Mouse (Mus musculus) limb, embryonic 10.5 days (tissue): ENCODE results near the gene Sh3gl3. TPM values are rescaled to one million over a fixed set of nuclear protein-coding genes. Genes with fewer than 3 reads are reported as not detected.
"Not testable (repeated sequence)": the region's sequence is repeated elsewhere in the genome, so short reads cannot be mapped to it uniquely, and the experiment has no call there.

Experiments used
- DNase-seq: peaks from one replicate; pipeline ENCODE4 v3.0.0-alpha.2; 2017; ENCODE audit warnings: low spot score
- H3K27ac ChIP-seq: fragments of 300-500 bp; sonication (generic); 2 replicates; pipeline ENCODE4 v1.5.1; 2016; ENCODE audit warnings: mild to moderate bottlenecking
- H3K27me3 ChIP-seq: fragments of 300-500 bp; sonication (generic); 2 replicates; pipeline ENCODE4 v1.6.1; 2016; ENCODE audit warnings: low read depth, mild to moderate bottlenecking; ENCODE audit not compliant: poor library complexity, severe bottlenecking
- H3K36me3 ChIP-seq: fragments of 300-500 bp; sonication (generic); 2 replicates; pipeline ENCODE4 v1.6.1; 2016; ENCODE audit warnings: mild to moderate bottlenecking, moderate library complexity
- H3K4me1 ChIP-seq: fragments of 300-500 bp; sonication (generic); 2 replicates; pipeline ENCODE4 v1.6.1; 2016
- H3K4me3 ChIP-seq: fragments of 300-500 bp; sonication (generic); 2 replicates; pipeline ENCODE4 v1.5.1; 2016; ENCODE audit warnings: mild to moderate bottlenecking, moderate library complexity
- H3K9me3 ChIP-seq: fragments of 300-500 bp; sonication (generic); replicated peaks from 2 replicates; pipeline ENCODE4 v1.6.1; 2016; ENCODE audit warnings: mild to moderate bottlenecking
- WGBS: fragments of 180-500 bp; shearing (Covaris S2); methylation state at CpG from one replicate; pipeline ENCODE4 v1.1.7; 2016; 5-methylcytosine and 5-hydroxymethylcytosine counted together
- polyA plus RNA-seq: library from polyadenylated mRNA; unstranded; fragments of >200 nt; fragmentation: Nextera tagmentation; extraction: Ambion mirVana; gene quantifications from 2 replicates; pipeline ENCODE4 v1.2.1, GENCODE M21; 2016

Gene Sh3gl3
- polyA plus RNA-seq, 1 experiment from 2014 or later = 15.6 TPM

- WGBS = 56% methylated on average over 8 of the region's 8 CpGs
- H3K4me3 ChIP-seq = no peak overlapping the region
- no peaks in the 10 kb centered on the region for H3K27me3 ChIP-seq
- no peaks in the 10 kb centered on the region for H3K36me3 ChIP-seq
- no peaks in the 10 kb centered on the region for H3K9me3 ChIP-seq
- peaks cover 20% of the 10 kb centered on the region for H3K4me1 ChIP-seq
- no peak for DNase-seq
- H3K27ac ChIP-seq = no peak overlapping the region
These were observed 67.0 kb downstream of the Sh3gl3 start for GRCm38 (mm10) chr7:82240424-82241240.

- Histone ChIP-seq H3K9me3 (no peaks in the 10 kb centered on the region), H3K27me3 (no peaks in the 10 kb centered on the region), H3K4me1 (peaks cover 28% of the 10 kb centered on the region), H3K36me3 (no peaks in the 10 kb centered on the region), H3K27ac (no peak overlapping the region), H3K4me3 (no peak overlapping the region)
- no peak for DNase-seq
- WGBS = 77% methylated on average over 3 of the region's 3 CpGs
These were observed 71.1 kb downstream of the Sh3gl3 start for GRCm38 (mm10) chr7:82244701-82245100.

- peaks cover 11% of the 10 kb centered on the region for H3K4me1 ChIP-seq
- no peaks in the 10 kb centered on the region for H3K27me3 ChIP-seq
- H3K9me3 ChIP-seq = no peaks in the 10 kb centered on the region
- no peak for DNase-seq
- H3K4me3 ChIP-seq = no peak overlapping the region
- WGBS = 75% methylated on average over 10 of the region's 10 CpGs
- no peak overlapping the region for H3K27ac ChIP-seq
- H3K36me3 ChIP-seq = no peaks in the 10 kb centered on the region
These were observed 75.5 kb downstream of the Sh3gl3 start for GRCm38 (mm10) chr7:82248953-82249695.

- Histone ChIP-seq H3K4me1 (peaks cover 6% of the 10 kb centered on the region; the same call in 1 of the 2 replicates), H3K27me3 (no peaks in the 10 kb centered on the region), H3K36me3 (no peaks in the 10 kb centered on the region), H3K9me3 (no peaks in the 10 kb centered on the region), H3K27ac (no peak overlapping the region), H3K4me3 (no peak overlapping the region)
- 89% methylated on average over 1 of the region's 1 CpGs for WGBS
- DNase-seq = no peak
These were observed 79.7 kb downstream of the Sh3gl3 start for GRCm38 (mm10) chr7:82253309-82253708.

GRCm38 (mm10) chr7:82256936-82257335 lies 83.3 kb downstream of the Sh3gl3 start:
- no peaks in the 10 kb centered on the region for H3K27me3 ChIP-seq
- no peaks in the 10 kb centered on the region for H3K36me3 ChIP-seq
- no peaks in the 10 kb centered on the region for H3K9me3 ChIP-seq
- no peak overlapping the region for H3K4me3 ChIP-seq
- WGBS = 81% methylated on average over 6 of the region's 6 CpGs
- DNase-seq = no peak
- 0 out of 2 replicates have a peak, but pooled peaks cover 4% of the 10 kb centered on the region for H3K4me1 ChIP-seq
- no peak overlapping the region for H3K27ac ChIP-seq

- WGBS = 93% methylated on average over 4 of the region's 4 CpGs
- Histone ChIP-seq H3K27ac (no peak overlapping the region), H3K27me3 (no peaks in the 10 kb centered on the region), H3K36me3 (no peaks in the 10 kb centered on the region), H3K4me1 (0 out of 2 replicates have a peak, but pooled peaks cover 2% of the 10 kb centered on the region), H3K4me3 (no peak overlapping the region), H3K9me3 (no peaks in the 10 kb centered on the region)
- DNase-seq = no peak
These were observed 83.9 kb downstream of the Sh3gl3 start for GRCm38 (mm10) chr7:82257530-82257929.

GRCm38 (mm10) chr7:82260210-82260609 lies 86.6 kb downstream of the Sh3gl3 start:
- no peak for DNase-seq
- no peak overlapping the region for H3K4me3 ChIP-seq
- H3K36me3 ChIP-seq = no peaks in the 10 kb centered on the region
- no peaks in the 10 kb centered on the region for H3K9me3 ChIP-seq
- 0 out of 2 replicates have a peak, but pooled peaks cover 2% of the 10 kb centered on the region for H3K4me1 ChIP-seq
- H3K27me3 ChIP-seq = no peaks in the 10 kb centered on the region
- WGBS = 76% methylated on average over 6 of the region's 6 CpGs
- H3K27ac ChIP-seq = no peak overlapping the region

GRCm38 (mm10) chr7:82263141-82263540 lies 89.5 kb downstream of the Sh3gl3 start:
- Histone ChIP-seq H3K27me3 (no peaks in the 10 kb centered on the region), H3K27ac (no peak overlapping the region), H3K36me3 (no peaks in the 10 kb centered on the region), H3K4me1 (0 out of 2 replicates have a peak, but pooled peaks cover 2% of the 10 kb centered on the region), H3K9me3 (no peaks in the 10 kb centered on the region), H3K4me3 (no peak overlapping the region)
- peak; percentile 84 for DNase-seq
- WGBS = 20% methylated on average over 8 of the region's 8 CpGs

GRCm38 (mm10) chr7:82264119-82264518 lies 90.5 kb downstream of the Sh3gl3 start:
- Histone ChIP-seq H3K4me1 (0 out of 2 replicates have a peak, but pooled peaks cover 2% of the 10 kb centered on the region), H3K27me3 (no peaks in the 10 kb centered on the region), H3K36me3 (no peaks in the 10 kb centered on the region), H3K4me3 (no peak overlapping the region), H3K27ac (no peak overlapping the region), H3K9me3 (no peaks in the 10 kb centered on the region)
- WGBS = 79% methylated on average over 2 of the region's 2 CpGs
- DNase-seq = no peak

GRCm38 (mm10) chr7:82265365-82265764 lies 91.7 kb downstream of the Sh3gl3 start:
- Histone ChIP-seq H3K9me3 (no peaks in the 10 kb centered on the region), H3K27me3 (no peaks in the 10 kb centered on the region), H3K4me3 (no peak overlapping the region), H3K4me1 (0 out of 2 replicates have a peak, but pooled peaks cover 2% of the 10 kb centered on the region), H3K27ac (no peak overlapping the region), H3K36me3 (no peaks in the 10 kb centered on the region)
- DNase-seq = no peak
- 87% methylated on average over 4 of the region's 4 CpGs for WGBS

- Histone ChIP-seq H3K9me3 (no peaks in the 10 kb centered on the region), H3K27me3 (no peaks in the 10 kb centered on the region), H3K36me3 (no peaks in the 10 kb centered on the region), H3K4me3 (no peak overlapping the region), H3K4me1 (peaks cover 4% of the 10 kb centered on the region; the same call in 1 of the 2 replicates), H3K27ac (no peak overlapping the region)
- 11% methylated on average over 1 of the region's 1 CpGs for WGBS
- no peak for DNase-seq
These were observed 96.3 kb downstream of the Sh3gl3 start for GRCm38 (mm10) chr7:82269948-82270347.

- H3K4me3 ChIP-seq = no peak overlapping the region
- peaks cover 8% of the 10 kb centered on the region; the same call in 1 of the 2 replicates for H3K4me1 ChIP-seq
- no peak for DNase-seq
- no peaks in the 10 kb centered on the region for H3K36me3 ChIP-seq
- no peaks in the 10 kb centered on the region for H3K27me3 ChIP-seq
- 85% methylated on average over 5 of the region's 5 CpGs for WGBS
- H3K27ac ChIP-seq = no peak overlapping the region
- no peaks in the 10 kb centered on the region for H3K9me3 ChIP-seq
These were observed 98.1 kb downstream of the Sh3gl3 start for GRCm38 (mm10) chr7:82271742-82272141.

GRCm38 (mm10) chr7:82272875-82273274 lies 99.2 kb downstream of the Sh3gl3 start:
- not testable (repeated sequence) for H3K9me3 ChIP-seq, DNase-seq, H3K4me3 ChIP-seq, H3K27me3 ChIP-seq, H3K4me1 ChIP-seq, H3K27ac ChIP-seq, H3K36me3 ChIP-seq
- WGBS = 33% methylated on average over 5 of the region's 5 CpGs
